Mouse (Mus musculus) lung, postnatal 0 days (tissue): ENCODE data around the gene Efcc1. TPM values are rescaled to one million over a fixed set of nuclear protein-coding genes. Genes with fewer than 3 reads are reported as not detected.

Source experiments
- ATAC-seq: fragments of 200-750 bp; cut with Nextera tagmentation; 2 replicates; pipeline ENCODE4 v1.8.0; 2017; ENCODE audit warnings: moderate library complexity
- DNase-seq: peaks from one replicate; pipeline ENCODE4 v3.0.0-alpha.2; 2016; ENCODE audit warnings: low spot score
- H3K27ac ChIP-seq: fragments of 300-500 bp; sonication (generic); 2 replicates; pipeline ENCODE4 v1.5.1; 2014; ENCODE audit warnings: antibody characterized with exemption, mild to moderate bottlenecking, low read length, mixed read lengths
- H3K27me3 ChIP-seq: fragments of 300-500 bp; sonication (generic); replicated peaks from 2 replicates; pipeline ENCODE4 v1.6.1; 2014; ENCODE audit warnings: low read length, mixed read lengths; ENCODE audit not compliant: insufficient read depth
- H3K36me3 ChIP-seq: fragments of 300-500 bp; sonication (generic); 2 replicates; pipeline ENCODE4 v1.6.1; 2014; ENCODE audit warnings: low read length, mixed read lengths; ENCODE audit not compliant: insufficient read depth
- H3K4me1 ChIP-seq: fragments of 300-500 bp; sonication (generic); 2 replicates; pipeline ENCODE4 v1.6.1; 2014; ENCODE audit warnings: antibody characterized with exemption, low read depth, low read length, mixed read lengths; ENCODE audit not compliant: insufficient read depth
- H3K4me2 ChIP-seq: fragments of 300-500 bp; sonication (generic); replicated peaks from 2 replicates; pipeline ENCODE4 v1.6.1; 2014; ENCODE audit warnings: low read depth, mild to moderate bottlenecking, low read length, moderate library complexity, mixed read lengths
- H3K4me3 ChIP-seq: fragments of 300-500 bp; sonication (generic); 2 replicates; pipeline ENCODE4 v1.5.1; 2014; ENCODE audit warnings: low read depth, low read length
- H3K9ac ChIP-seq: fragments of 300-500 bp; sonication (generic); replicated peaks from 2 replicates; pipeline ENCODE4 v1.6.1; 2014; ENCODE audit warnings: low read depth, mild to moderate bottlenecking
- H3K9me3 ChIP-seq: fragments of 300-500 bp; sonication (generic); 2 replicates; pipeline ENCODE4 v1.6.1; 2016; ENCODE audit warnings: low read length, mixed read lengths
- CTCF ChIP-seq: IDR thresholded peaks from 2 replicates; pipeline ENCODE4 v1.5.1; 2016; ENCODE audit warnings: antibody characterized with exemption, mild to moderate bottlenecking
- EP300 ChIP-seq: IDR thresholded peaks from 2 replicates; pipeline ENCODE4 v1.6.1; 2016; ENCODE audit warnings: antibody characterized with exemption, mild to moderate bottlenecking, control low read depth
- WGBS: fragments of 180-500 bp; shearing (Covaris S2); extraction: QIAGEN DNeasy Blood & Tissue Kit; methylation state at CpG from one replicate; pipeline ENCODE4 v1.1.7; 2014; 5-methylcytosine and 5-hydroxymethylcytosine counted together
- polyA plus RNA-seq: library from polyadenylated mRNA; unstranded; fragments of >200 nt; fragmentation: Nextera tagmentation; extraction: Ambion mirVana; gene quantifications from 2 replicates; pipeline ENCODE4 v1.2.1, GENCODE M21; 2015

Gene Efcc1
- polyA plus RNA-seq, 1 experiment from 2014 or later = 4.0 TPM

DNA sequence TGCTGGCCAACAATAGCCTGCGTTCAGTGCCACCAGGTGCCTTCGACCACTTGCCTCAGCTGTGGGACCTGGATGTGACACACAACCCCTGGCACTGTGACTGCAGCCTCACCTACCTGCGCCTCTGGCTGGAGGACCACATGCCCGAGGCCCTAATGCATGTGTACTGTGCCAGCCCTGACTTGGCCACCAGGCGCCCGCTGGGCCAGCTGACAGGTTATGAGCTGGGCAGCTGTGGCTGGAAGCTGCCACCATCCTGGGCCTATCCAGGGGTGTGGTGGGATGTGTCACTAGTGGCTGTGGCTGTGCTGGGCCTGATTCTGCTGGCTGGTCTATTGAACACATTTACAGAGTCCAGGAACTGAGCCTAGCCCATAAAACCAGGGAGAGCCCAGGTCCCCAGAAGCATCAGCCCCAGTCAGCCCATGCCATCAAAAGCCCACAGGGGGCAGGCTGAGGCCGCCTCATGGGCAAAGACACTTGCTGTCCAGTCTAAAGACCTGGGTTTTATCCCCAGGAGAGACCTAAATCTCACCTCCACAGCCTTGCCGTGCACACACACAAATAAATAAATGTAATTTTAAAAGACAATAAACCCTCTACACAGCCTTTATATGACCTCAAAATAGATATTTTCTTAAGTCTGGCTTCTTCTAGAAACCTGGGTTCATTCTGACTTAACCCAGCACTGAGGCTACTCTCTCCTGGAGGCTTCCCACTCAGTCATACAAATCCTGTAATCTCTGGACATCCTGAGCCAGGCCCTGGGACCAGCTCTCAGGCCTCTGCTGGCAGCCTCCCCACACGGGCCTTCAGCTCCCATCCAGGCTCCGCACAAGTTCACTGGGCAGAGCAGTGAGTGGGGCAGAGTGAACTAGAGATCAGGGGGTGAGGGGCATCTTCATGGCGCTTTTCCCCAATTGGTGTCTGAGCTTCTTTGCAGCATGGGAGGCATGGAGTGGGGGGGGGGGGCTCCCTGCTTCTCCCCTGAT lies 48.8 kb downstream of the Efcc1 start:
- Histone ChIP-seq H3K9ac (no peak overlapping the region), H3K27me3 (no peaks in the 10 kb centered on the region), H3K27ac (no peak overlapping the region), H3K4me2 (no peak overlapping the region), H3K4me3 (no peak overlapping the region), H3K36me3 (no peaks in the 10 kb centered on the region), H3K9me3 (no peaks in the 10 kb centered on the region), H3K4me1 (no peaks in the 10 kb centered on the region)
- ATAC-seq (0 out of 2 replicates have a peak, but pooled peaks have one; percentile 32), DNase-seq (no peak)
- peak; percentile 55 for TF ChIP-seq CTCF
- no peak for TF ChIP-seq EP300
- WGBS = 86% methylated on average over 11 of the region's 11 CpGs

DNA sequence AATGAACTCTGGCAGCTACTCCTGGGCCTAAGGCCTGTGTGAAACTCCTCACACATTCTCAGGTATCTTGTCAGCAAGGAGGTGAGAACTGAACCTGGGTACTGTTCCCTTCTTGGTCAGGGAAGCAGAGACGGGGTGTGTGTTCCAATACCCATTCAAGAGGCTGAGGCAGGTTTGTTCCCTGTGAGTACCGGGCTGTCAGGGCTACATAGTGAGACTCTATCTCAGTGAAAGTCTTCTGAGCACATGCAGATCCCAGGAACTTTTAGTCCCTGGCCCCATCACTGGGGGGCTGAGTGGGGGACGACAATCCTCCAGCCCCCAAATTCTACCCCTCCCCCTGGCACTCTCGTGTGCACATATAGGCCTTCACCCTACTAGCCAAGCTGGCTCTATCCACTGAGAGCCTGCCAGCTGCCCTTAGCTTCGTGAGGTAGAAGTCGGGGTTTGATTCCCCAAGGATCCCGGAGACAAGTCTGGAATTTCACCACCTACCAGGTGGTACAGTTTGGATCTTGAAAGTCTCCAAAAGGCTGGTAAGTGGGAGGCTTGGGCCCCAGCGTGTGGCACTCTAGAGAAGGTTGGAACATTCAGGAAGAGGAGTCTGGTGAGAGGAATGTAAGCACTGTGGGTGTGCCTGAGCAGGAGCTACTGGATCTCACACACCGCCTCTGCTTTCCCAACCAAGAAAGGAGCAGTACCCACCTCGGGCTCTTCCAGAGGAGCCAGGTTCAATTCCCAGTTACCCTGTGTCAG lies 50.1 kb downstream of the Efcc1 start:
- TF ChIP-seq CTCF (no peak), EP300 (no peak)
- Histone ChIP-seq H3K27me3 (no peaks in the 10 kb centered on the region), H3K9ac (no peak overlapping the region), H3K36me3 (no peaks in the 10 kb centered on the region), H3K9me3 (no peaks in the 10 kb centered on the region), H3K4me1 (no peaks in the 10 kb centered on the region), H3K27ac (no peak overlapping the region), H3K4me3 (no peak overlapping the region), H3K4me2 (no peak overlapping the region)
- no peak for ATAC-seq
- WGBS = 70% methylated on average over 10 of the region's 10 CpGs
- no peak for DNase-seq

DNA sequence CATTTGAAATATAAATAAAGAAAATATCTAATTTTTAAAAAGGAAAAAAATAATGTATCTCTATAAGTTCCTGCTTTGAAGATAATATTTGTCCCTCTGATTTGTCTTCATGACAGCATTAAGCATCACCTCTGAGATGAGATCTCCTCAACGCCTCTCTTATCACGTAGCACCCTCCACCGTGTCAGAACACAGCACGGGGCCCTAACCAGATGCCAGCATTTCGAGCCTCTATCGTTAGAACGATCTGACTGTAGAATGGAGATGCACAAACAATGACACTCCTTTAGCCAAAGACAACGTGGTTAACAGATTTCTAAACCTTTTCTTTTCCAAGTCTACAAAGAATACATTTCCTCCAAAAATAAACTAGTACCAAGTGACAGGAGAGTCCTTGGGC lies 53.4 kb downstream of the Efcc1 start:
- 36% methylated on average over 8 of the region's 8 CpGs for WGBS
- H3K4me1 ChIP-seq = peaks cover 4% of the 10 kb centered on the region; the same call in 1 of the 2 replicates
- no peaks in the 10 kb centered on the region for H3K9me3 ChIP-seq
- H3K4me3 ChIP-seq = no peak overlapping the region
- no peaks in the 10 kb centered on the region for H3K27me3 ChIP-seq
- H3K27ac ChIP-seq = no peak overlapping the region
- TF ChIP-seq EP300 (no peak), CTCF (no peak)
- H3K9ac ChIP-seq = no peak overlapping the region
- ATAC-seq (no peak), DNase-seq (no peak)
- no peaks in the 10 kb centered on the region for H3K36me3 ChIP-seq
- no peak overlapping the region for H3K4me2 ChIP-seq

DNA sequence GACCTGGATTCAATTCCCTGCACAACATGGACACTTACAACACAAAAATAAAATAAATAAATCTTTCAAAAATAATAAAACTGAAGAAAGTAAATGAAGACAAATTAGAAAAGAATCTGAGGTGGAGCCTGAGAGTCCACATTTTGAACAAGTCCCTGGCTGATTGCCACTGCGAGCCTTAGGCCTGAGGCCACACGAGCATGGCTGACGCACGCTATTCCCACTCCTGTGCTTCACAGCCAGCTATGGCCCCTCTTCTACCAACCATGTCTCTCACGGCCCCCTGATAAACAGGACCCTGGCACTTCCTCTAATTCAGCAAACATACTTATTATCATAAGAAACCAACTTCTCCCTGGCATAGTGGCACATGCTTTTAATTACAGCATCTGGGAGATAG lies 56.0 kb downstream of the Efcc1 start:
- Histone ChIP-seq H3K27me3 (no peaks in the 10 kb centered on the region), H3K4me3 (no peak overlapping the region), H3K9me3 (no peaks in the 10 kb centered on the region), H3K4me1 (peaks cover 12% of the 10 kb centered on the region), H3K9ac (no peak overlapping the region), H3K36me3 (no peaks in the 10 kb centered on the region), H3K4me2 (no peak overlapping the region), H3K27ac (no peak overlapping the region)
- ATAC-seq (no peak), DNase-seq (no peak)
- 66% methylated on average over 5 of the region's 5 CpGs for WGBS
- TF ChIP-seq EP300 = no peak
- no peak for TF ChIP-seq CTCF

DNA sequence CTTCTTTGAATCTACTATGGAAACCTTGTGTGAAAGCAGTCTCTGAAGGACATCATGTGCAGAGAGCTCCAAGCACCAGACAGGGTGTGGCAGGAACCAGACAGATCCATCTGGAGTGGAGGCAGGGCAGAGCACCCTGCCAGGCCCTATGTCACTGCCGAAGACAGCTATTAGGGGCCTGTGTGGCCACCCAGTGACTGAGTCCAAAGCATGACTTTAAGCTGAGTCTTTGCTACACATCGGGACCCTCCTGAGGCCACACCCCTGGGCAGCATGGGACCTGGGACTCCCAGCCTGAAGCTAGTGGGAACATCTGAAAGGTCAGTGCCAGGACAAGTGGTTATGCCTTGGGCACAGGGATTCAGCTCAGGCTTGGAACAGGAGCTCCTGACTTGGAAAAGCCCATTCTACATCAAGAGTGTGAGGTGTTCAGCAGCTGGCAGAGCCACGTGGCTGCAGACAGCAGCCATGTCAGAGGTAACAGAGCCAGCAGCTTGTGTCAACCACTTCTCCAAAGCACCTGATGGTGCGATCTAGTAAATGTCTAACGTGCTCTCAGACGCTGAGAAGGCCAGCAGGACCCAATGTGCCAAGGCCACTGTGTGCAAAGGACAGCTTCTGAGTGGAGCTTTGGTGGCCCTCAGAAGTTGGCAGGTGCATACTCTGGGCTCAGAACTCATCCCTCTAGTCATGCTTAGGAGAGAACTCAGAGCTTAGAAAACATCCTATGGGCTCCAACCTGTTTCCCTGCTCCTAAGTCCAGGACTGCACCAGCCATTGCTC lies 56.6 kb downstream of the Efcc1 start:
- DNase-seq (no peak), ATAC-seq (peak; percentile 32)
- H3K9ac ChIP-seq = no peak overlapping the region
- peaks cover 4% of the 10 kb centered on the region; the same call in 1 of the 2 replicates for H3K36me3 ChIP-seq
- no peaks in the 10 kb centered on the region for H3K9me3 ChIP-seq
- 66% methylated on average over 6 of the region's 6 CpGs for WGBS
- no peak overlapping the region for H3K27ac ChIP-seq
- TF ChIP-seq EP300 (no peak), CTCF (no peak)
- no peaks in the 10 kb centered on the region for H3K27me3 ChIP-seq
- H3K4me2 ChIP-seq = no peak overlapping the region
- no peak overlapping the region for H3K4me3 ChIP-seq
- H3K4me1 ChIP-seq = peaks cover 12% of the 10 kb centered on the region
